Mouse (Mus musculus) brown adipose tissue, adult 24 weeks (tissue): ENCODE data around the gene Morc2a. TPM values are rescaled to one million over a fixed set of nuclear protein-coding genes. Genes with fewer than 3 reads are reported as not detected.

Experiments used
- H3K27ac ChIP-seq: fragments of 200-500 bp; replicated peaks from 2 replicates; pipeline ENCODE4 v1.5.1; 2012; ENCODE audit warnings: low read depth, mild to moderate bottlenecking, low read length
- H3K4me1 ChIP-seq: fragments of 200-500 bp; 2 replicates; pipeline ENCODE4 v1.6.1; 2012; ENCODE audit warnings: low read length, mixed read lengths; ENCODE audit not compliant: control insufficient read depth, insufficient read depth, insufficient read length
- H3K4me3 ChIP-seq: fragments of 200-500 bp; 2 replicates; pipeline ENCODE4 v1.5.1; 2012; ENCODE audit warnings: low read depth, mild to moderate bottlenecking, low read length, moderate library complexity; ENCODE audit not compliant: insufficient read depth
- polyA plus RNA-seq: library from polyadenylated mRNA; stranded (reverse); fragments of >200 nt; gene quantifications from 2 replicates; pipeline ENCODE4 v1.2.4, GENCODE M21; 2012; ENCODE audit not compliant: missing spikeins, insufficient read depth, insufficient read length

The Morc2a gene
- polyA plus RNA-seq, 1 experiment: 7.9 TPM

DNA sequence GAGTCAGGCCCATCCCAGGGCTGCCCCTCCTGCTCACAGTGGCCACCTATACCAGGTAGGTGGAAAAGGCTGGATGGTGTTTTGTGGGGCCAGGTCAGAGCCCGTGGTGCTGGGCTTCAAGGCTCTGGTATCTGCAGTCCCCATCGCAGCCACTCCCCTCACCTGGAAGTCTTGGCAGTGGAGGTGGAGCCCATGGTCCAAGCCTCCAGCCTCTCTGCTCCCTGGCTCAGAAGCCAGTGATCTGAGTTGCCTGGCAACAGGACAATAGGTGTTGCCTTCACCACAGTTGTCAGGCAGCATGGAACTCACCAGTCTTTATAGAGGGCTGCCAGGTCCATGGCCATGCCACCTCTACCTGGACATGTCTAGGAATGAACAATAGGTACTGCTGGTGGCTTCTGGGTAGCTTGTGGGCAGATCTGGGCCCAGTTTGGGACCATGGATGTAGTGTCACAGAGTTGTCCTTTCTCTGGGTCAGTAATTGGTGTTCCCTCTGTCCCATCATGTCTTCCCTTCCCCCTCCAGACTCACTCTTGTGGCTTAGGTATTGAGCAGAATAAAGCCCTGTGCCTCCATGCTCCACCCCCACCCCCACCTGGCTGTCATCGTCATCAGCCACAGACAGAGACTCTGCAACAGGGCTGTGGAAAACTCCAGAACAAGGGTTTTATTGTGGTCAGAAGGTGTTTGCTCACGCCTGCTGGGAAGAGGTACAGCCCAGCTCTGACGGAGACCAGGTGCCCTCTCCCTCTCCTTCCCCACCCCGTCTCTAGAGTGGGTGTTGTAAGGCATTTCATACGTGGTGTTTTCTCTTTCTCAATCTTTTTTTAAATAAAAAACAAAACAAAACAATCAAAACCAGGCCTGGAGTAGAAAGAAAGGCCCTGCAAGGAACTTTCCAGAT is 54.4 kb downstream of the Morc2a start:
- Histone ChIP-seq H3K4me3 (no peak overlapping the region), H3K27ac (no peak overlapping the region), H3K4me1 (no peaks in the 10 kb centered on the region)

DNA sequence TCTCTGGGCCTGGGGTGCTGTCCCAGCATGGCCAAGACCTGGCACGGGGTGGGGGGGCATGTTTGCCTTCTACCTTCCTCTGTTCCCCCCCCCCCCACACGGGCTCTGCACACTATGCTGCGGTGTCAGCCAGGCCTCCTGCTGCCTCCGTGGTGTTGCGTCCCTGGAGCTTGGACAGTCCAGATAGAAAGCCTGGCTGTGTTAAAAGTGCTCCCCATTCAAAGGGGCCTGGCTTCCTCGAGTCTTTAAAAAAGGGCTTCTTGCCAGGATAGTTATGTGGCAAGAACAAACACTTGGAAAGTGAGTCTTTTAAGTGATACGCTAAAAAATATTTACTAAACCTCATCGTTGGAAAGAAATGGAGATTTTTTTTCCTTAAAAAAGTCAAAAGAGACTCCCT is 55.4 kb downstream of the Morc2a start:
- Histone ChIP-seq H3K27ac (no peak overlapping the region), H3K4me1 (no peaks in the 10 kb centered on the region), H3K4me3 (no peak overlapping the region)

DNA sequence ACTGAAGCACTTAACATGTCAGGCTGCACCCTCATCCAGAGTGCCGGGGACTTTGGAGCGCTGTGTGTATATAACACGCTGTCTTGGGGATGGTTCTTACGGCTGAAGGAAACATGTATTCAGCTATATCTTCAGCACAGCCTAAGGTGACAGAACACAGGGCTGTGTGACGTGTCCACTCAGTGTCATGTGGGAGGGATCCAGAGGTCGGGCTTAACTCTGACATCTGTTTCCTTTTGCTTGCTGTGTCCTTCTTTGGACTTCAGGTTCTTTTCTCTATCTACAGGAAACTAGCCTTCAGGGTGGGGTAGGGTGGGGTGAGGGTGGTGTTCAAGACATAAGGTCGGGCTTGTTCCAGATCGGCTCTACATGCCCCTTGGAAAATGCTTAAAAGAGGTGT is 58.1 kb downstream of the Morc2a start:
- Histone ChIP-seq H3K27ac (no peak overlapping the region), H3K4me1 (no peaks in the 10 kb centered on the region), H3K4me3 (no peak overlapping the region)

- H3K4me3 ChIP-seq: no peak overlapping the region
- no peaks in the 10 kb centered on the region for H3K4me1 ChIP-seq
- no peak overlapping the region for H3K27ac ChIP-seq
Observed at GRCm38 (mm10) chr11:3710203-3710602, 61.2 kb downstream of the Morc2a start.

DNA sequence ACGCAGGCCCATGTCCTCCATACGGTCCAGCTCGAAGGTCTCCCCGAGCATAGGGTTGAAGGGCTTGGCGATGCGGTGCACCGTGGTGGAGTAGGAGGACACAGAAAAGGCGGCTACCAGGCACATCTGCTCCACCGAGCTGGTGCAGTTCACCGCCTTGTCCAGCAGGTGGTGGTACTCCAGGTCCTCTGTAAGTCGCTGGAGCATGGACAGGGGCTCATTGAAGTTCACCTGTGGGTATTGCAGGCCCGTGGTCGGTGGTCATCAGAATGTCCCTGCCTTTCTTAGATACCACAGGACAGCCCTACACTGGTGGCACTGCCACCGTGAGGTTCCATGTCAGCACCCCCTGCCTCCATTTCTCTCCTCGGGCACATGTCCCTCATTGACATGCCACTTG is 65.5 kb downstream of the Morc2a start:
- Histone ChIP-seq H3K27ac (no peak overlapping the region), H3K4me3 (no peak overlapping the region), H3K4me1 (no peaks in the 10 kb centered on the region)

- no peak overlapping the region for H3K4me3 ChIP-seq
- no peaks in the 10 kb centered on the region for H3K4me1 ChIP-seq
- no peak overlapping the region for H3K27ac ChIP-seq
Observed at GRCm38 (mm10) chr11:3716662-3717061, 67.7 kb downstream of the Morc2a start.

- no peak overlapping the region for H3K4me3 ChIP-seq
- H3K4me1 ChIP-seq: no peaks in the 10 kb centered on the region
- H3K27ac ChIP-seq: no peak overlapping the region
Observed at GRCm38 (mm10) chr11:3722036-3722435, 73.0 kb downstream of the Morc2a start.

GRCm38 (mm10) chr11:3722861-3723260 is 73.9 kb downstream of the Morc2a start:
- Histone ChIP-seq H3K4me3 (no peak overlapping the region), H3K4me1 (no peaks in the 10 kb centered on the region), H3K27ac (no peak overlapping the region)

GRCm38 (mm10) chr11:3723910-3724309 is 74.9 kb downstream of the Morc2a start:
- Histone ChIP-seq H3K4me3 (no peak overlapping the region), H3K27ac (no peak overlapping the region), H3K4me1 (no peaks in the 10 kb centered on the region)

DNA sequence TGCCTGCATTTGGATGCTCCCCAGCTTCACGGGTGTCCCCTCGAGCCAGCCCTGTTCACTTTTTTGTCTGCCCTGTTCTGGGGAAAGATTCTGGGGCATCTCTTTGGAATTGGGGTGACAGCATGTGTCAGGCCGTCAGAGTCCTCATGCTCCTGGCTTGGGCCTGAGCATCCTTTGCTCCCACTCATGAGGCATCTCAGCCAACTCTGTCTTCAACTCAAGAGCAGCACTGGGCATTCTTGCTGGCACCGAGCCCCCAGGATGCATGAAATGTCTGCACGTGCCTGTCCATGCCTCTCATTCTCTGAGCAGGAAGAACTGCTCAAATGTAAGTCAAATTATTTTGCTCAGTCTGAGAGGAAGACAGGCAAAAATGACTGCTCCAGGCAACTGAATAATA is 75.7 kb downstream of the Morc2a start:
- Histone ChIP-seq H3K4me1 (no peaks in the 10 kb centered on the region), H3K4me3 (no peak overlapping the region), H3K27ac (no peak overlapping the region)

DNA sequence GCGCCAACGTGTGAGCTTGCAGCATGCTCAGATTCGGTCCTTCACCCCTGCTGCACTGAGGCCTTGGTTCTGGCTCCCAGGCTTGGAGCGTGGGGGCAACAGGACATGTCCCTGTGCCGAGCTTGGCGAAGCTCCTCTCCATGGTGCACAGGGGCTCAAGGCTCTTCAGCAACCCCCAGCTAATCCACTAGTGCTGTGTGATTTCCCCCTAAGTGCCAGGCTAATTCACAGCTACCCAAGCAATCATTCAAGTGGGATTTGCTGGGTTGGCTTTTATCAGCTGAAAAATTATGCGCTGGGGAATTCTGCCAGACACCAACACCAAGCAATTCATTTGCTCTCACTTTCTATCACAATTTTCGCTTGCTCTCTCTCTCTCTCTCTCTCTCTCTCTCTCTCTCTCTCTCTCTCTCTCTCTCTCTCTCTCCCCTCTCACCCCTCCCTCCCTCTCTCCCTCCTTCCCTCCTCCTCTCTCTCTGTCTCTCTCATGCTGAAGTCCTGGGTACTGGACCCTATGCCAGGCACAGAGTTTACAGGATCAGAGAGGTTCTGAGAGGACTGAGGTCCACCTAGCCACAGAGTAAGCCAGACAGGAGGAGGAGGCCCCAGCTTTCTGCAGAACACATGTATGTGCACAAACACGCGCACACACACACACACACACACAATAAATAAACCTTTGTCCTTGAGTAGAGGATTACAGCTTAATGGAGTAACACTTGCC is 76.5 kb downstream of the Morc2a start:
- Histone ChIP-seq H3K4me3 (no peak overlapping the region), H3K27ac (no peak overlapping the region), H3K4me1 (no peaks in the 10 kb centered on the region)

DNA sequence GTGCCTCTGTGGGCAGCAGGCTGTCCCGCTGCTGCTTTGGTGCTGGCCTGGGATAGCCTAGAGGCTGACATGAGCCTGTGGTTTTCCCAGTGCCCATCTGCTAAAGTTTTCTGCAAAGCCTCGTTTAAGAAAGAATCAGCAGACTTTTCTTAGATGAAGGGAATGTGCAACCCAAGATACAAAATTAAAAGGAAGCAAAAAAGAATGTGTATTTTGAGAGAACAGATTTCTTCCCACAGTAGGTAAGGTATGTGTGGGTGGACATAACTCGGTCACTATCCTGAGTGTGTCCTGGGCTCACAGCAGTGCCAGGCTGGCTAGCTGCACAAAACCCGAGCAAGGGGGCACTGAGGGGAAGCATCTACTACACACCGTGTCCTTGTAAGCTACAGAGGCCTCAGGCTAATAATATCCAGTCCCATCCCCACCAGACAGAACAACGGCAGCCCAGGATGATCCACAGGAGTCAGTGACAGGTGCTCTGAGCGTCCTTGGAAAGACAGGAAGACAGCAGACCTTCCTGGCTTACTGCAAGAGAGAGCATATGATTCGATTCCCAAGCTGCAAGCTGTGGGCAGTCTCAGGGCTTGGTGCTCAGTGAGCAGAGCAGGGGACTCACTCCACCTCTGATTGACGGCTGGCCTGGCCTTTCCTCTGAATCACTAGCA is 78.6 kb downstream of the Morc2a start:
- Histone ChIP-seq H3K4me1 (no peaks in the 10 kb centered on the region), H3K4me3 (no peak overlapping the region)

GRCm38 (mm10) chr11:3731469-3731868 is 82.5 kb downstream of the Morc2a start:
- Histone ChIP-seq H3K4me3 (no peak overlapping the region), H3K4me1 (no peaks in the 10 kb centered on the region), H3K27ac (no peak overlapping the region)

More for the DNA sequence above, 78.6 kb downstream of the Morc2a start:
- H3K27ac ChIP-seq: no peak overlapping the region

GRCm38 (mm10) chr11:3733933-3734636 is 85.1 kb downstream of the Morc2a start:
- no peak overlapping the region for H3K4me3 ChIP-seq
- no peaks in the 10 kb centered on the region for H3K4me1 ChIP-seq
- no peak overlapping the region for H3K27ac ChIP-seq

GRCm38 (mm10) chr11:3735715-3736114 is 86.7 kb downstream of the Morc2a start:
- Histone ChIP-seq H3K4me3 (no peak overlapping the region), H3K4me1 (no peaks in the 10 kb centered on the region), H3K27ac (no peak overlapping the region)
